Mouse (Mus musculus) embryonic fibroblast, embryonic 13.5 days (primary cell): ENCODE measurements around the gene Rdh11. TPM values are rescaled to one million over a fixed set of nuclear protein-coding genes. Genes with fewer than 3 reads are reported as not detected.
"Not testable (repeated sequence)": the region's sequence is repeated elsewhere in the genome, so short reads cannot be mapped to it uniquely, and the experiment has no call there.

Experiments used
- H3K27ac ChIP-seq: 2 replicates; pipeline ENCODE4 v1.5.1; 2012; ENCODE audit warnings: low read length, control low read depth, inconsistent platforms; ENCODE audit not compliant: insufficient read depth
- H3K4me1 ChIP-seq: 2 replicates; pipeline ENCODE4 v1.6.1; 2011; ENCODE audit warnings: low read length; ENCODE audit not compliant: control insufficient read depth, insufficient read depth
- H3K4me3 ChIP-seq: 2 replicates; pipeline ENCODE4 v1.5.1; 2011; ENCODE audit warnings: mild to moderate bottlenecking, control low read depth, low read length; ENCODE audit not compliant: insufficient read depth
- CTCF ChIP-seq: IDR thresholded peaks from 2 replicates; pipeline ENCODE4 v1.5.1; 2011; ENCODE audit warnings: mild to moderate bottlenecking, control low read depth, low read length, moderate library complexity, borderline replicate concordance; ENCODE audit not compliant: insufficient read depth
- POLR2A ChIP-seq: IDR thresholded peaks from 2 replicates; pipeline ENCODE4 v1.6.1; 2011; ENCODE audit warnings: low read depth, mild to moderate bottlenecking, control low read depth, low read length, moderate library complexity
- polyA plus RNA-seq: library from polyadenylated mRNA; stranded (reverse); fragments of >200 nt; gene quantifications from 2 replicates; pipeline ENCODE4 v1.2.4, GENCODE M21; 2011; ENCODE audit warnings: low read depth; ENCODE audit not compliant: missing spikeins, insufficient read length

Gene Rdh11
- polyA plus RNA-seq, 1 experiment, result 25.8 TPM

DNA sequence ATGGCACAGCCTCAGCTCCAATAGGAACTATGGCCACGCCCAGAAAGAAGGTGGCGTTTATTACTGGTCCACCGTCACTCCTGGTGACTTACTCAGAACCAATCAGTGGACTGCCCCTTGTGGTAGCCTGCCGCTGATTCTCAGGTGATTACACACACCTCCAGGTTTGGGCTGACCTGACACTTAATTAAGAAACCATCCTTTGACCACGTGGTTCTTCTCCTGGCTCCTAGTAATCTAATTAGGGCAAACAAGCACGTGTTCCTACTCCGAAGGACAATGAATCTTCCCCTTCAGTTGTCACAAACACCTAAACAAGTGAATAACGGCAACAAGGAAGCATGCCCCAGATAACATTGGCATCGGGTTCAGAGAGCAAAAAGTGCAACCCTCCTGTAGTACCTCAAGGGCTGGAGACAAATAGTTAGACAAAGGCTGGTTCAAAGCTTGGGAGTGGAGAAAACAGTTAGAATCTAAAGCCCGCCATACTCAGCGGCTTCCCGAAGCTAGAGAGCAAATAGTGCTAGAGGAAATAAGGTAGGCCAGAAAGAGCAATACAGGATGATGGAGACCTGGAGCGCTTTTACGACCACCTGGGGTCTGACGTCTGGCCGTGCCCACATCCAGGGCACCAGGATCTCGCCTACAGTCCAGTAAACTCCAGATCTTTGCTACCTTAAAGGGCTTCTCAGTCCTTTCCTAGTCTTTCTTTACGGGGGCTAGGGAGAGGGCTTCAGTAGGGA is 991 bp downstream of the Rdh11 start:
- no peaks in the 10 kb centered on the region for H3K4me1 ChIP-seq
- H3K27ac ChIP-seq, result no peak overlapping the region
- no peak for TF ChIP-seq CTCF
- TF ChIP-seq POLR2A, result 0 out of 2 replicates have a peak, but pooled peaks have one; percentile 15
- H3K4me3 ChIP-seq, result peak overlapping the region; percentile 86

DNA sequence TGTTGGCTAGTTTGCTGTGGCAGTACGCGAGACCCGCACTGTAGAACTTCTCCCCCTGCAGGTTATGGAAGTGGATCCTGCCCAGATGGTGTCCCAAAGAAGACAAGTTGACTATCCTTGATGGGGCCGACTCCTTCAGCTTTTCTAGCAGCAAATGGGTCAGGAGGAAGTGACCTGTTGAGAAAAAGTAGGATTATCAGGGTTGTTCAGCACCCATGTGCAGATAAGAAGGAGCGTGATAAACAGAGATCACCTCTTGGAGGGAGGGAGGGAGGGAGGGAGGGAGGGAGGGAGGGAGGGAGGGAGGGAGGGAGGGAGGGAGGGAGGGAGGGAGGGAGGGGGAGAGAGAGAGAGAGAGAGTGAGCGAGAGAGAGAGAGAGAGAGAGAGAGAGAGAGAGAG is 6.9 kb downstream of the Rdh11 start:
- H3K4me3 ChIP-seq, H3K27ac ChIP-seq, H3K4me1 ChIP-seq: not testable (repeated sequence)

DNA sequence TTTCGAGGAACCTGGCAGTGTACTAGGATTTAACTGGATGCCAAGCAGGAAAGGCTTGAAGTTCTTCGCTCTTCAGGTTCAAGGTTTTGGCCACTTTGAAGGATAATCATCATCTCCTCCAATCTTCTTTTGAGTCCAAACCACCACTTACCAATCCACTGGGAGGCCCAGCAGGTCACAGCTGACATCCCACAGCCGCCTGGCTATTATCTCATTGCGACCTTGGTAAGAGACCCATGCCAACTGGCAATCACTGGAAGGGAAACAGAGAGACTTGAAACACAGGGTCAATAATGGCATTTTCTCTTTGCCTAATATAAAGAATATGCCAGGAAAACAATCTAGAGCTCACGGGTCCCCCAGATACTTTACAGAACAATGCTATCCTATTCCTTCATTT is 16.1 kb downstream of the Rdh11 start:
- Histone ChIP-seq H3K4me3 (no peak overlapping the region), H3K27ac (no peak overlapping the region), H3K4me1 (peaks cover 4% of the 10 kb centered on the region; the same call in 1 of the 2 replicates)
- TF ChIP-seq CTCF (no peak), POLR2A (no peak)

DNA sequence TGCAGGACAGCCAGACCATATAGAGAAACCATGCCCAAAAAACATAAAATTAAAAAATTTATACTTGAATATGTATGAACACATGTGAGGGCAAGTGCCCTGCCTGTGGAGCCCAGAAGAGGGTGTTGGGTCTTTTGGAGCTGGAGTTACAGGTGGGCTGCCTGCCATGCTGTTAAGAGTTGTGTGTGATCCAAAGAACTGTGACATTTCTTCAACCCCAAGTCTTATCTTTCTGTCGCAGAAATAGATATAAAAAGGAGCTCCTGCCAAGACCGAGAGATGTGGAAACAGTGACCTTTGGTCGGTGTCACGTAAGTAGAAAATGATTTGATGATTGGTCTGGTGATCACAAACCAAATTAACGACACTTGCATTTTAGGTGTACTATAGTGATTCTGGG is 18.4 kb downstream of the Rdh11 start:
- Histone ChIP-seq H3K4me1 (peaks cover 9% of the 10 kb centered on the region), H3K27ac (no peak overlapping the region), H3K4me3 (no peak overlapping the region)
- TF ChIP-seq CTCF (no peak), POLR2A (no peak)

DNA sequence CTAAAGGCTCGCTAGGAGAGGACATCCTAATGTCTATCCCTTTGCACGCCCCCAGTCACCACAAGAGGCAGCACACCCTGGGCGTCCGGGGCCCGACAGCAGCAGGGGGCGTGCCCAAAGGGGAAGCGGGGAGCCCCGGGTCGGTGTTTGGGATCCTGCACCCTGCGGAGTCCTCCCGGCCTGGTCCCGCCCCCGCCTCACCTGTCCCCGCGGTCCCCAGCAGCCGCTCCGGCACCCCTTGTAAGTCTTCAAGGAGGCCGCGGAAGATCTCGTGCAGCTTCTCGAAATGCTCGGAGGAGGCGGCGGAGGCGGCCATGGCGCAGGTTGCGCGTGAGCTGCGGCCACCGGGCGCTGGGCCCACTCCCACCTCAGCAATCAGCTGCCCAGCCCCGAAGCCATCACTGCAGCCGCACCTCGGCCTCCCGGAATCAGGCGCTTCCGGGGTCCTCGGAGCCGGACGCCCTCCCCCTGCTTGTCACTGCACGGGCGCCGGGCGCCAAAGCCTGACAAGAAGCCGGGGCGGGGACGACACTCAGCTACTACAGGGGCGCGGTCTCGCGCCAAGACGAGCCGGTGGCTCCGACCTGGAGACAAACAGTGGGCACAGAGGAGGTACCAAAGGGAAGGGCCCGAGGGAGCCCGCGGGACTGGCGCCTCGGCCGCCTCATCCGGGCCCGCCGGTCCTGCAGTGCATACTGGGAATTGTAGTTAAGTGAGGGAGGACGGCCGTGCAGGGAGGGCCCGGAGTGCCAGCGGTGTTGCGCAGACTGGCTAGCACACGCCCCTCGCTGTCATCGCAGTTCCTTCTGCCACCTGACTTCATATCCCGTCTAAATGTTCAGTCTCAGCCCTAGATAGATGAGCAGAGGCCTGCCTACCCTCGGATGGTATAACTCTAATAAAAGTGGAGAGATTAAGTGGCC is 19.8 kb downstream of the Rdh11 start, which contains the start of gene Vti1b:
Gene Vti1b (minus strand): TSS at position 649 of the 923 bp plus-strand sequence.
- Histone ChIP-seq H3K27ac (peak within 1 kb of the TSS; percentile 75), H3K4me1 (peaks cover 14% of the 10 kb centered on the region), H3K4me3 (peak within 1 kb of the TSS; percentile 89)
- TF ChIP-seq POLR2A, result peak; percentile 75
- TF ChIP-seq CTCF, result peak; percentile 29; the same call in 1 of the 2 replicates

DNA sequence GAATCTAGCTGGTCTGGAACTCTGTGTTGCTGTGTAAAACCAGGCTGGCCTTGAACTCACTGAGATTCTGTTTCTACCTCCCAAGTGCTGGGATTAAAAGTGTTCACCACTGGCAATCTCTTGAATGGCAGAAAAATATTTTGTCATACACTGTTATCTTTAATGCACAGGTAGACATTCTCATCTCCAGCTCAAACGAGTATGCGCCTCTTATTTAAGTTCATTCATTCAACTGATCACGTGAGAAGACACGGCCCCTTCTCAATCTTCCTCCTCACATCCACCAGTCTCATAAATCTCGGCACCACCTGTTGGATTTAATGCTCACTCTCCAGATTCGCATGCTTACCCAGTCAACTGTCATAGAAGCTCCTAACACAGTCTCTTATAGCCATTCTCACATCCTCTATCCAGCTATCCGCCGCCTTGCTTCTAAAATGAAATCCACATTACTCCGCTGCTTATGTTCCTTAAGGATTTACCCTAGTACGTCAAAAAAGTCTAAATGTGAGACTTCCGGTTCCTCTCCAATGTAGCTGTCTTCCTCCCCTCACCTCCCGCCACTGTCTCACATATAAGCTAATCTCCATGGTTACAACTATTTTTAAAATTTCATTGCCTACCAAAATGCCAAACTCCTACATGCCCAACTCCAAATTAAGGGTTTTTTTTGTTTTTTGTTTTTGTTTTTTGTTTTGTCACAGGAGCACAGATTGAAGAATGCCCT is 20.7 kb downstream of the Rdh11 start:
- no peak for TF ChIP-seq CTCF
- no peak for TF ChIP-seq POLR2A
- H3K4me3 ChIP-seq, result peak overlapping the region; percentile 89
- peak overlapping the region; percentile 75; the same call in 1 of the 2 replicates for H3K27ac ChIP-seq

DNA sequence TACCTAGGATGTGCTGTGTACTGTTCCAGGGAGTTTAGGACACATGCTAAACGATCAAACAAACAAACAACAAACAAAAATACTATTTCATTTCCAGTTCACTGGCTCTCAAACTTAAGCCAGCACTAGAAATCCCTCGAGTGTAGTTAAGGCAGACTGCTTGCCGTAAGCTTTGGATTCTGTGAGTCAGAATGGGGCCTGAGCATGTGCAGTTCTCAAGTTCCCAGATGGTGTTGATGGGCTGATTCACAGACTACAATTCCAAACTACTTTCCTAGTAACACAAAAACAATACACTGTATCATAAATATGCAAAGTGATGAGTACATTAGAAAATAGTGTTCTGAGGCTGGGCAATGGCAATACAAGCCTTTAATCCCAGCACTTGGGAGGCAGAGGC is 21.7 kb downstream of the Rdh11 start:
- Histone ChIP-seq H3K27ac (no peak overlapping the region), H3K4me3 (no peak overlapping the region), H3K4me1 (peaks cover 14% of the 10 kb centered on the region)
- TF ChIP-seq CTCF (no peak), POLR2A (no peak)

More for the DNA sequence above, 20.7 kb downstream of the Rdh11 start:
- peaks cover 14% of the 10 kb centered on the region for H3K4me1 ChIP-seq

DNA sequence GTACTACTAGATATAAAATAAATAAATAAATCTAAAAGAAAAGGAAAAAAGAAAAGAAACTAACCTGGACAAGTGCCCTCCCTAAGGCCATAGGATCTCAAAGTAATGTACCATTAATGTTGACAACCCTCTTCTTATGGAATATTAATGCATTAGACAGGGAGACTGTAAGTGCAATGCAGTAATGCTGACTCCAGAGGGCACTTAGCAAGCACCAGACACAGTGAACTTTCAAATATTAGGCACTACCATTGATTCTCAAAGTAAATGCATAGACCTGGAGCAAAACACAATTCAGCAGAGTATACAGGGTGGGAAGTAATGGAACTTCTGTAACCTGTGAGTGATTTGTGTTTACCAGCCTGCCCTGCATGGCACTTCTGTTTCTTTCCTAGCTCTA is 22.9 kb downstream of the Rdh11 start:
- Histone ChIP-seq H3K27ac (no peak overlapping the region), H3K4me1 (peaks cover 14% of the 10 kb centered on the region)
- TF ChIP-seq CTCF (no peak), POLR2A (no peak)

DNA sequence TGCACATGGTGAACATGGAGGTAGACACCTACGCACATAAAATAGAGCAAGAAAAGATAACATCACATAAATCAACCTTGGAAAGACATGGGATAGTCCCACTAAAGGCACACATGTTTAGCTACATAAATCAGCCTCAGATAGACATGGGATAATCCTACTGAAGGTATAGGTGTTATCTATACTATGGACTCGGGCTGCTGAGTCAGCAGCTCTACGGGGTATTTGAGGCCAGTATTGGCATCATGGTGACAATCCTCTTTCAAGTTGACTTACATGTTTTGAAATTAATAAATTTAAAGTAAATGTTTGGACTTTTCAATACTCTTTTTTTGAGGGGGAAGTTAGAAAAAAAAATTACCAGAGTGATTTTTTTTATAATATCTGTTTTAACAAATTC is 29.2 kb downstream of the Rdh11 start:
- Histone ChIP-seq H3K4me3 (no peak overlapping the region), H3K4me1 (peaks cover under 1% of the 10 kb centered on the region; the same call in 1 of the 2 replicates), H3K27ac (no peak overlapping the region)
- TF ChIP-seq CTCF (no peak), POLR2A (no peak)

More for the DNA sequence above, 22.9 kb downstream of the Rdh11 start:
- no peak overlapping the region for H3K4me3 ChIP-seq

DNA sequence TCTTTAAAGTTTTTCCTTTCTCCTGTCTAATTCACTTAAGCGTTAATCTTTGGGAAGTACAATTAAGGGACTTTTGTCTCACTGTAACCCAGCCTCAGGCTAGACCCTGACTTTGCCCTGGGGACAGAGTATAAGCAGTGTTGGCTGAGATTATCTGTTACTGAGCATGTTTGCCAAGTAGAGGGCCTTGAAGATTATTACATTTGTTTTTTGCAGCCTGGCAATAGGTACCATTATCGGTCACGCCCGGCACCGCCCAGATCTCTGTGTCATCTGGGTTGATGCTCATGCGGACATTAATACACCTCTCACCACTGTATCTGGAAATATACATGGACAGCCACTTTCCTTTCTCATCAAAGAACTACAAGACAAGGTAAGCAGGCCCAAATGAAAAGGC is 42.4 kb downstream of the Rdh11 start:
- no peak overlapping the region for H3K27ac ChIP-seq
- H3K4me3 ChIP-seq, result no peak overlapping the region
- H3K4me1 ChIP-seq, result no peaks in the 10 kb centered on the region
- TF ChIP-seq CTCF (no peak), POLR2A (no peak)
